Mouse (Mus musculus) myocyte (in vitro differentiated cells): ENCODE measurements around the gene Elk4. TPM values are rescaled to one million over a fixed set of nuclear protein-coding genes. Genes with fewer than 3 reads are reported as not detected.

Experiments
- H3K27me3 ChIP-seq: one replicate; pipeline ENCODE4 v1.6.1; 2011; ENCODE audit not compliant: control insufficient read depth, insufficient read depth, insufficient read length
- H3K36me3 ChIP-seq: one replicate; pipeline ENCODE4 v1.6.1; 2011; ENCODE audit not compliant: control insufficient read depth, insufficient read depth
- H3K4me2 ChIP-seq: one replicate; pipeline ENCODE4 v1.6.1; 2011; ENCODE audit warnings: low read depth, control low read depth
- H3K4me3 ChIP-seq: one replicate; pipeline ENCODE4 v1.5.1; 2011; ENCODE audit warnings: mild to moderate bottlenecking, control low read depth, moderate library complexity
- H3K79me2 ChIP-seq: one replicate; pipeline ENCODE4 v1.6.1; 2011; ENCODE audit not compliant: control insufficient read depth, insufficient read depth
- H3ac ChIP-seq: one replicate; pipeline ENCODE4 v1.6.1; 2011; ENCODE audit not compliant: control insufficient read depth, insufficient read length
- CEBPB ChIP-seq: IDR thresholded peaks from 2 replicates; pipeline ENCODE4 v1.6.1; 2011; ENCODE audit warnings: mild to moderate bottlenecking, moderate library complexity; ENCODE audit not compliant: poor library complexity, insufficient read depth, severe bottlenecking
- E2F4 ChIP-seq: IDR thresholded peaks from one replicate; pipeline ENCODE4 v1.6.1; 2011; ENCODE audit warnings: mild to moderate bottlenecking, control low read depth, moderate library complexity; ENCODE audit not compliant: insufficient read depth
- MAX ChIP-seq: IDR thresholded peaks from one replicate; pipeline ENCODE4 v1.6.1; 2011; ENCODE audit warnings: low read depth, mild to moderate bottlenecking, control low read depth
- MYOD1 ChIP-seq, 3 experiments: IDR thresholded peaks; one replicate each; pipeline ENCODE4 v1.6.1; 2011; ENCODE audit warnings: control low read depth in 2 of 3, low read depth in 2 of 3, mild to moderate bottlenecking in 2 of 3, moderate library complexity in 1 of 3; ENCODE audit not compliant: insufficient read length in 2 of 3, control insufficient read depth in 1 of 3
- MYOG ChIP-seq, 3 experiments: IDR thresholded peaks; one replicate each; pipeline ENCODE4 v1.6.1; 2011; ENCODE audit warnings: control low read depth in 2 of 3, low read depth in 2 of 3, mild to moderate bottlenecking in 2 of 3; ENCODE audit not compliant: insufficient read length in 2 of 3, control insufficient read depth in 1 of 3, insufficient read depth in 1 of 3
- POLR2A ChIP-seq: IDR thresholded peaks from one replicate; pipeline ENCODE4 v1.6.1; 2011; ENCODE audit warnings: low read depth, mild to moderate bottlenecking, control low read depth, moderate library complexity; ENCODE audit not compliant: insufficient read length
- POLR2AphosphoS2 ChIP-seq: IDR thresholded peaks from one replicate; pipeline ENCODE4 v1.6.1; 2011; ENCODE audit warnings: low read depth, control low read depth; ENCODE audit not compliant: insufficient read length
- REST ChIP-seq: IDR thresholded peaks from one replicate; pipeline ENCODE4 v1.6.1; 2011; ENCODE audit warnings: mild to moderate bottlenecking, control low read depth, moderate library complexity; ENCODE audit not compliant: insufficient read depth, insufficient read length
- SRF ChIP-seq: IDR thresholded peaks from one replicate; pipeline ENCODE4 v1.6.1; 2011; ENCODE audit warnings: low read depth; ENCODE audit not compliant: control insufficient read depth, insufficient read length
- TCF12 ChIP-seq: IDR thresholded peaks from one replicate; pipeline ENCODE4 v1.6.1; 2011; ENCODE audit warnings: mild to moderate bottlenecking, control low read depth; ENCODE audit not compliant: poor library complexity, insufficient read depth, severe bottlenecking
- TCF3 ChIP-seq: IDR thresholded peaks from one replicate; pipeline ENCODE4 v1.6.1; 2011; ENCODE audit warnings: low read depth, control low read depth; ENCODE audit not compliant: insufficient read length
- USF1 ChIP-seq: IDR thresholded peaks from one replicate; pipeline ENCODE4 v1.6.1; 2011; ENCODE audit warnings: low read depth, mild to moderate bottlenecking, control low read depth, moderate library complexity
- polyA plus RNA-seq: library from polyadenylated mRNA; unstranded; fragments of >200 nt; fragmentation: generic; extraction: Trizol; gene quantifications from one replicate; pipeline ENCODE4 v1.2.1, GENCODE M21; 2012; ENCODE audit warnings: missing spikeins

The Elk4 gene
- polyA plus RNA-seq, 1 experiment: 12.4 TPM

- no peak overlapping the region for H3ac ChIP-seq
- H3K36me3 ChIP-seq: no peaks in the 10 kb centered on the region
- peaks cover 77% of the 10 kb centered on the region for H3K79me2 ChIP-seq
- H3K27me3 ChIP-seq: no peaks in the 10 kb centered on the region
- no peak overlapping the region for H3K4me3 ChIP-seq
- H3K4me2 ChIP-seq: no peak overlapping the region
- TF ChIP-seq TCF12: no peak
- TF ChIP-seq TCF3: no peak
- no peak for TF ChIP-seq MAX
- TF ChIP-seq USF1: no peak
- TF ChIP-seq MYOG (IDR thresholded peaks at IDR 0.05; ENCODE audit: control insufficient read depth in 1 of 3, insufficient read depth in 1 of 3, insufficient read length in 2 of 3, low read depth in 2 of 3): no peak
- no peak for TF ChIP-seq POLR2AphosphoS2
- no peak for TF ChIP-seq REST
- TF ChIP-seq POLR2A: no peak
- TF ChIP-seq E2F4: no peak
- no peak for TF ChIP-seq CEBPB
- TF ChIP-seq SRF: no peak
- no peak for TF ChIP-seq MYOD1 (IDR thresholded peaks at IDR 0.05; ENCODE audit: control insufficient read depth in 1 of 3, insufficient read length in 2 of 3, low read depth in 2 of 3)
Observed at GRCm38 (mm10) chr1:132011785-132012184, 4.4 kb downstream of the Elk4 start.

GRCm38 (mm10) chr1:132012861-132013260 is 5.5 kb downstream of the Elk4 start:
- no peak for TF ChIP-seq MYOD1 (IDR thresholded peaks at IDR 0.05; ENCODE audit: control insufficient read depth in 1 of 3, insufficient read length in 2 of 3, low read depth in 2 of 3)
- no peak for TF ChIP-seq POLR2A
- no peak for TF ChIP-seq CEBPB
- no peak for TF ChIP-seq E2F4
- no peak for TF ChIP-seq MAX
- TF ChIP-seq SRF: no peak
- TF ChIP-seq POLR2AphosphoS2: no peak
- TF ChIP-seq USF1: no peak
- no peak for TF ChIP-seq MYOG (IDR thresholded peaks at IDR 0.05; ENCODE audit: control insufficient read depth in 1 of 3, insufficient read depth in 1 of 3, insufficient read length in 2 of 3, low read depth in 2 of 3)
- TF ChIP-seq TCF3: no peak
- no peak for TF ChIP-seq REST
- TF ChIP-seq TCF12: no peak
- H3K4me3 ChIP-seq: no peak overlapping the region
- peaks cover 9% of the 10 kb centered on the region for H3K36me3 ChIP-seq

GRCm38 (mm10) chr1:132014800-132015199 is 7.4 kb downstream of the Elk4 start:
- Histone ChIP-seq H3ac (no peak overlapping the region), H3K79me2 (peaks cover 60% of the 10 kb centered on the region), H3K27me3 (no peaks in the 10 kb centered on the region), H3K4me2 (no peak overlapping the region), H3K36me3 (peaks cover 27% of the 10 kb centered on the region), H3K4me3 (no peak overlapping the region)
- no peak for TF ChIP-seq USF1

More at GRCm38 (mm10) chr1:132012861-132013260, 5.5 kb downstream of the Elk4 start:
- Histone ChIP-seq H3K79me2 (peaks cover 77% of the 10 kb centered on the region), H3K27me3 (no peaks in the 10 kb centered on the region), H3K4me2 (no peak overlapping the region), H3ac (no peak overlapping the region)

GRCm38 (mm10) chr1:132016691-132017090 is 9.3 kb downstream of the Elk4 start:
- no peaks in the 10 kb centered on the region for H3K27me3 ChIP-seq
- H3K4me2 ChIP-seq: no peak overlapping the region
- TF ChIP-seq E2F4 (no peak), MYOG (IDR thresholded peaks at IDR 0.05; ENCODE audit: control insufficient read depth in 1 of 3, insufficient read depth in 1 of 3, insufficient read length in 2 of 3, low read depth in 2 of 3) (no peak), MAX (no peak), POLR2A (no peak), CEBPB (no peak), TCF3 (no peak), USF1 (no peak), SRF (no peak), MYOD1 (IDR thresholded peaks at IDR 0.05; ENCODE audit: control insufficient read depth in 1 of 3, insufficient read length in 2 of 3, low read depth in 2 of 3) (no peak), POLR2AphosphoS2 (no peak), TCF12 (no peak), REST (no peak)
- peaks cover 43% of the 10 kb centered on the region for H3K79me2 ChIP-seq
- no peak overlapping the region for H3ac ChIP-seq
- peaks cover 40% of the 10 kb centered on the region for H3K36me3 ChIP-seq
- no peak overlapping the region for H3K4me3 ChIP-seq

- no peak overlapping the region for H3ac ChIP-seq
- no peak overlapping the region for H3K4me2 ChIP-seq
- H3K36me3 ChIP-seq: peaks cover 68% of the 10 kb centered on the region
- H3K79me2 ChIP-seq: peaks cover 12% of the 10 kb centered on the region
- TF ChIP-seq E2F4: no peak
- no peak for TF ChIP-seq SRF
- H3K27me3 ChIP-seq: no peaks in the 10 kb centered on the region
- no peak overlapping the region for H3K4me3 ChIP-seq
Observed at GRCm38 (mm10) chr1:132019876-132020275, 12.5 kb downstream of the Elk4 start.
